Mouse (Mus musculus) layer of hippocampus, adult 9-11 months (tissue): ENCODE measurements around the gene Rorb.

Experiments
- DNase-seq: peaks from one replicate; pipeline ENCODE4 v3.0.0; 2022

Rorb gene

DNA sequence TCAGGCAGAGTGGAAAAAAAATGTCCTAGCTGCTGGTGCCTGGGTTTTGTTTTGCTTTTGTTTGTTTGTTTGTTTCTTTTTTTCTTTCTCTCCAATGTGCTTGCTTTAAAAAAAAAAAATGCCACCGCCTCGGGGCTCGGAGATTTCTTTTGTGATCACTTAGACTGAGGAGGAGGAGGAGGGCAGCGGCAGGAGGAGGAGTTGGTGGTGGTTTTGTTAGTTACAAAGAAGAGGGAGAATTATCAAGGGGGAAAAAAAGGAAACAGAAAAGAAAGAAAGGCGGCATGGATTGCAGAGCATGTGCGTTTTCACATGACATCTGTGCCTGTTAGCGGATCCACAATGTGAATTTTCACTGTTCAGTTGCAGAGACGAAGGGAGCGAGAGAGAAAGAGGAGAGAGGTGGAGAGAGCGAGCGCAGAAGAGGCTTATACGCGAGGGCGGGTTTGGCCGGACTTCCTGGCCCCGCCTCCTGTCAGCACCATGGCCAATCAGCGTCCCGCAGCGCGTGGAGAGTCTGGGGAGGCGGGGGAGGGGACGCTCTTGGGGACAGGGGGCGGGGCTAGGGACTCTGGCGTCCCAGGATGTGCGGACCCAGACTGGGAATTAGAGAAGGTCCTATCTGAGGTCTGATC is at the start of gene Rorb:
Rorb (minus strand) TSS at position 404 of the 635 bp plus-strand sequence.
- DNase-seq = peak; percentile 81

DNA sequence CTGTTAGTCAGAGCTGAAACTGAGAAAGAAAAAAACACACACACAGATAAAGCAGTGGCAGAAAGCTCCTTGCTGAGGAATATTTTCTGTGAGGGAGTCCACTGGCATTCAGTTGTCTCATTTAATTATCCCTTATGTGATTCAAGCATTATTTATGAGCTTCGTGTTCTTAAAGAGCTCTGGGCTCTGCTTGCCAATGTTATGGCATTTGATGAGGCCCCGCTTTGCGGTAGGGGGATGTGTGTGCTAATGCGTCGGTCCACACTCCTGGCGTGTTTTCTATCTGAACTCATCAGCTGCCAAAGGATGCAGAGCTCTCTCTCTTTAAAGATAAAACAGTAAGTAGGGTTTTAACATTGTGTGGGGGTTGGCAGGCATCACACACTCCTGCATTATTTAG is 37.9 kb upstream of the Rorb start:
- DNase-seq = peak; percentile 4

DNA sequence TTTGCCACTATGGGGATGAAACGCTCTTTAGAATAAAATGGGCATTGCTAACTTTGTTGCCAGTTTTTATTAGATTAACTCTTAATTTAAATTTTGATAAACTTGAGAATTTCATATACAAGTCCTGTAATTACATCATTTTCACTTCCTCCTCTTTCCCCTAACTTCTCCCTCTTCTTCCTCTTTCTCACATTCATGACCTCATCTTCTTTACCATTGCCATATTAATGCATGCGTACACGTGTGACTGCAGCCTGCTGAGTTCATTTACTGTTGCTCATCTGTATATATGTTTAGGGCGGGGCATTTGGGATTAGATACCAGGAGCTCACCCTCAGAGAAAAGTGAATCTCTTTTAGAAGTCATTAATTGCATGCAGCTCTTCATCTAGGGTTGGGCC is 33.5 kb upstream of the Rorb start:
- DNase-seq = no peak

DNA sequence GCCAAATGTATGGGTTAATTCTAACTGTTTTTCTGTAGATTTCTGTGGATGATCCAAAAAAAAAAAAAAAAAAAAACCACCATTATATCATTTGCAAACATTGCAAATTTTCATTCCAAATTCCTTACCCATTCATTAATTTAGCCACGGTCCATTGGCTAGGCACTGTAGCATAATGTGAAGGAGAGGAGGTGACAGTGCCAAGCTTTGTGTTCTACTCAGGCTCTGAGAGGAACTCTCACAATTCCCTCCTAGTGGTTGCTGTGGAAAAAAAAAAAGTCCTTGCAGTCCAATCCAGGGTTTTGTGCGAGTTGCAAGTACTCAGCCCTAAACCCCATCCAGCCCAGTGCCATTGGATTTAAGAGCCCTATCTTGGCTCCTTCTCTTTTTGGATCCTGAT is 25.9 kb upstream of the Rorb start:
- no peak for DNase-seq

DNA sequence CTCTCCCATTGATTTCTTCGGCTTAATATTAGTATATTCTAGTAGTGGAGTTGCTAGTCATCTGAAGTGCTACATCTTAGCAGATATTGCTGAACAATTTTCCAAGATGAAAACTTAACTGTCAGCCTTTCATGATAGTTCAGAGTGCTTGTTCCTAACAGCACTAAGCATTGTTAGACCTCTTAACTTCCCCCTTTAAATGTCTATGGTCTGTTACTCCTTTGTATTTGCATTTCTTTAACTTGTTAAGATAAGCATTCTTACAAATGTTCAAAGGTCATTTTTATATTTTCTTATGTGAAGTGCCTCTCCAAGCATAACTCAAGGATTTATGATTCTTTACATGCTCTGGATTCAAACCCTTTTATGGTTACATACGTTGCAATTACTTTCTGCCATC is 24.8 kb upstream of the Rorb start:
- DNase-seq = no peak

DNA sequence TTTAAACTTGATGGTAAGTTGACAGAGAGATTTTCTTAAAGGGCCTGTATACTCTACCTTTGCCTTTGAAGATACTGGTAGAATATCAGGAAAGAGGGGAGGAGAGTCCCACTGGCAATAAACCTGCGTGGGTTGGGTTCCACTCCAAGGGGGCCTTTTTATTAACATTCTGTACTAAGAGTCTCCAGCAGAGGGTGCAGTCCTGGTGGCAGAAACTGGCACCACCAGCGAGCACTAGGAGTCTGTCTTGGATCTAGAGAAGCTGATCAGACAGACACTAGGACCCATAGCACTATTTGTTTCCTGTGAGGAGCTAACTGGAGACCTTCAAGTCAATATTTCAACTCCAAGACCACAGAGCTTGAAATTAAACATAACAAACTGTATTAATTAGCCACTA is 11.3 kb upstream of the Rorb start:
- no peak for DNase-seq

DNA sequence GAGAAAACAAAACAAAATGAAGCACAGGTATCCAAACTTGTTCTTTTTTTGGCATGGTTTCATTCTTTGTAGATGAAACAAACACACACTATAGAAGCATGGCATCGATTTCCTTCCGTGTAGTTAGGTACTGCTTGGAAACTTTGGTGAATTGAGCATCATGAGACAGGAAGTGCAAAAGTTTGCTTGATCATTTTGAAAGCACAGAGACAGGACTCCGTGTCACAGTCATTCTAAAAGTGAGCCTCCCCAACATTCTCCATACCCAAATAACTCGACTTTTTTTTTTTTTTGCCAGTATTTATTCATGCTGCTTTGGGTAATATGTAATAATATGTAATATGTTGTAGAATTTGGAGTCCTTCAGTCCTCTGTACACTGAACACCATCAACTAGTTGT is 1.2 kb upstream of the Rorb start:
- no peak for DNase-seq

DNA sequence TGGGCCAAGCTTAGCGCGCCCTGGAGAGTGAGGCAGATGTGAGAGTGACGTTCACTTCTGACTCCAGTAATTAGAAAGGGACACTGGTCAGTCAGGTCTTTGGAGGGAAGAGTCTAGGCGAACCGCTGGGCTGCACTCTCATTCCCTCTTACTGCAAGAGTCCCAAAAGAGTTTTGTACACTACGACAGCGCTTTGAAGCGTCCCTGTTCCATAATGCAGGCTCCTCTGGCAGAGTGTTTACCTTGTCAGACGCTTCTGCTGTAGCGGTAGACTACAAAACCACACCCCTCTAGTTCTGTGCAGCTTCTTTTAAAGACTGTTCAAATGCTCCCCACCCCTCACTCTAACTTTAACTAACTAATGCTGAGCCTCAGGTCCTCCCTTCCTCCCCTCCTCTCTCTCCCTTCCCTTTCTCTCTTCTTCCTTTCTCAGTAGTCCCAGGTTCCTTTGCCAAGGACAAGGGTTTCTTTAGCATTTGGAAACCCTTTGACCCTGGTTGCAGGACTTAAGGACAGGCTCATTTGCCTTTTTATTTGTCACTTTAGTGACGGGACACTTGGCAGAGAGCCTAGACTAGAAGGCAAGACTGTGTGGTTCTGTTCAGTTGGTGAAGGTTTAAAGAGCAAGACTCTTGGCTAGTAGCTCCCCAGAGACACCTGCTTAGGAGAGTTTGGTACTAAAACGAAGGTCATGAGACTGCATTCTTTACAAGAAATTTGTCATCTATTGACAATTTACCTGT is 603 bp upstream of the Rorb start:
- no peak for DNase-seq

DNA sequence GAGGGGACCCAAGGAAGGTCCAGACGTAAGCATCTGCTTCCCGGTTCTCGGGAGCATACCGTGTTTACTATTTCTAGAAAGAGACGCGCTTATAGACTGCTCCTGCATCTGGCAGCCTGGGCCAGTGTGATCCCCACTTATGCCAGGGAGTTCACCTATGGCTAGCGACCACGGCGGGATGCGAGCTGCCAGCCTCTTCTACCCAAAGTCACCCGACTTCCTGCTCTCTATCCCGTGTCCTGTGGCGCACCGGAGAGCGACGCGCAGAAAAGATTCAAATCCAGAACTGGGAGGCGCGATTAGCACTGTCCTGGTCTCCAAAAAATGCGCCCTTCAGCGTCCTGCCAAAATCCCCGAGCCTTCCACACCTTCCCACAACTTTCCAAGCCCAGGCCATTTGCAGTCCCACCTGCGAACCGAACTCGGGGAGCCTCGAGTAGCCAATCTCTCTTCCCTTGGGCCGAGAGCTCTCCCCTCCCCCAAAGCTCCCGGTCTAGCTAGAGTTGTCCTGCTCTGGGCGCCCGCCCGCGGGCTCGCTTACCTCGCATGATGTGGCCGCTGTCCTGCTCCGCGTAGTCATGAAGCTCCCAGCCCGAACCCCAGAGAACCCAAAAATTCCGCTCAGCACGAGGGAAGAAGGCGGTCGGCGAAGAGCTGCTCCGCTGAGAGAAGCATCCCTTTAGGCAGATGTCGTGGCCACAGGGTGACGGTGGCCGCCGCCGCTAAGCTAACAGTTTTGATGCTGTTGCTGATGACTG is 806 bp downstream of the Rorb start:
- no peak for DNase-seq

DNA sequence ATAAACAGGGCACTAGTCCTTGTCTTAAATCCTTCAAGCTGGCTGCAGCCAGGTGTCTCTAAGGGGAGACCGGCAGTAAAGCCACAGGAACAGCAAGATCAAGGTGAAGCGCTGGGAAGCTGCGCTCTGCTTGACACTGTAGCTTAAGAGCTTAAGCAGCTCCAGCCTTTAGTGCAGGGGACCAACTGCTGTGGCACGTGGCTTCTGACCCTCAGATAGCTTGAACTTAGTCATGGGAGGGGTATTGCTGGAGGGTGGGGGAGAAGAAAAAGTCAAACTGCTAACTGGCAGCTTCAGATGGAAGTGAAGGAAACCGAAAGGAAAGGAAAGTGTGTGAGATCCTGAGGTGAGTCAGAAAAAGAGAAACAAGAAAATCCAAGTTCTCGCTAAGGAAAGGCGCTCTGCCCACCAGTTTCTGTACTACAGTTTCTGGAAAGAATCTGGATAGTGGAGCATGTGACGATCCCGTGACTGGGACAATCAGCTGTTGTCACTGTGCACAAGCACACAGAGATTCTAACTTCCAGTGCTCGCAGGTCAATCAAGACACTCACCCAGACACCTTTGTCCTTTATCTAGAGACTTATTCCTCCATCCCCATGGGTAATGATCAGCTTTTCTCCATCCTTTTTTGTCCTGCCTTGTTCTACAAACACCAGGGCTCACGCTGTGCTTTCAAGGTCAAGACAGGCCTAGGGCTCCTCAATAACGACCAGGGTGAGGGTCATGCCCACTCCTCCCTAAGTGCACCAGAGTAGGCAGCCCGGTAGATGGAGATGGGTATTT is 2.2 kb downstream of the Rorb start:
- DNase-seq = no peak

DNA sequence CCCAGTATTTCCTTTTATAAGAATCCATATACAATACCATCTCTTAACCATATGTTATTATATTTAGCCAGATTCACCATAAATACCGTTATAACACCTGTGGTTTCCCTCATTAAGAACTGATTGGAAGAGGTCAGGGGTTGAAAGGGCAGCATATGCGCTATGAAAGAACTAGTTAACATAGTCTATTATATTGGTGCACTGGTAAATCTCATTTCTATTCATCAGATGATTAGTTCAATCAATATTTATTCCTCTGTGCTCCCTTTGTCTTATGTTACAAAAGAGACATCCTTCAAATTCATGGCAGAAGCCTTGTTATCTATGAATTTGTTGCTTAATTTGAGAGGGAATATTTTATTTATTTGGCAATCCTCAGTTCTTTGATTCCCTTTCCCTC is 6.4 kb downstream of the Rorb start:
- no peak for DNase-seq

DNA sequence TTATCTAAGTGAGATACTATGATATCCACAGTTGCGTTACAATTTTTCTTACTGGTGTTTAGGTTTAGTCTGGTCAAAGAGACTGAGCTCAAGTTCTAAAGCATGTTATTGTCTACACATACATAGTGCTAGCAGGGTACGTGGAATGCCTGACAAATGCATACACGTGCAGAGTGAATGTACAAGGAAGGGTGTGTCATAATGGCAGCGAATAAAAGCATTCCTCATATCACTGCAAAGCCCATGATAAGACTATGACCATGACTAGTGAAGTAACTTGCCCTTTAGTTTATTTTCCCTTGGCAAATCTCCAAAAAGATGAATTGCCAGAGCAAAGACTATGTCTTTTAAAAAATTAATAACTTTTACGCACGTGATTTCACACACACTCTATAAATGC is 13.8 kb downstream of the Rorb start:
- no peak for DNase-seq

DNA sequence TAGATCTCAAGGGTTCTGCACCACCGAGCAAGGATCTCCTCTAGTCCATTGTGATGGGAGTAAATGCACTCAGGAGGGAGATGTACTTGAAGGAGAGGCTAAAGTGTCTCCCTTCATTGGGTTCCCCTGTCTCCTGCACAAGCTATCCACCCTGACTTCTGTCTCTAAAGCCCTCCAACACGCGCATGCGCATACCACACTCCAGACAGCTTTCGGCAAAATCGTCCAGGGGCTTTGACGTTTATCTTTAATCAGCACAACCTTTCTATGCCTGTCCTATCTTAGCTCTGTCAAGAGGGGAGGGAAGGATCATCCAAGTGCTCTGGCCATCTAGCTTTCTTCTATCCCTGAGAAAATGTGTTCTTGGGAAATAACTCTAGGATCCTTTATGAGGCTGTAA is 21.6 kb downstream of the Rorb start:
- no peak for DNase-seq

DNA sequence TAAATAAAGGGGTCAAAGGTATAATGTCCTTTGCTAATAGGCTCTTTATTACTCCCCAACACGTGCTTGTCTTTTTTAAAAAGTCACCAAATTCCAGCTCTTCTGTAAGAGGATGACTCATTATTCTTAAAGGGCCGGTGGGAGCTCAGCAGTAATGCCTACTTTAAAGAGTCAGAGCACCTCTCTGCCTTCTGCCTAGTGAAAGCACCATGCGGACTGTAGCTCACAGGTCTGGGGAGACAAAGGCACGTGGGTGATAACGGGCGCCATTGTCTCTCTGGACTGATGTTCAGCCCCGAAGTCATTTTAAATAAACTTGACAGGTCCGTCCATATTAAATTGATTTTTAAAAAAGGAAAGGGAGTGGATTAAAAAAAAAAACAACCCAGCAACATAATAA is 33.1 kb downstream of the Rorb start:
- no peak for DNase-seq

DNA sequence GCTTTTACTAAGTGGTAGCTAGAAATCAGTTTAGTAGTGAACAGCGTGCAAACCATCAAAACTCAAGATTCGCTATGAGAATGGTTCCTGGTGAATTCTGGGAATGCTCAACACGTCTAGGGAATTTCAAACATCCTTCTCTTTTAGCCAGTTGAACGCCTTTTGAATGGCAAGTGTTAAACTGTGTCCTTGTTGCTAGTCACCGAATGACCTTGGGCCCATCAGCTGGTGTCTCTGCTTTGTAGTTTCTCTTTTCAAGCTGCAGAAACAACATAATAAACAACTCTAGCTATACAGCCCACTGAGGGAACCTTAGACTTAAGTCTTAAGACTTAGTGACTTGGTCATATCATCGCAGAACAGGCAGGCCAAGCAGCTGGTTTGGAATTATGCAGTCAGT is 36.2 kb downstream of the Rorb start:
- no peak for DNase-seq

DNA sequence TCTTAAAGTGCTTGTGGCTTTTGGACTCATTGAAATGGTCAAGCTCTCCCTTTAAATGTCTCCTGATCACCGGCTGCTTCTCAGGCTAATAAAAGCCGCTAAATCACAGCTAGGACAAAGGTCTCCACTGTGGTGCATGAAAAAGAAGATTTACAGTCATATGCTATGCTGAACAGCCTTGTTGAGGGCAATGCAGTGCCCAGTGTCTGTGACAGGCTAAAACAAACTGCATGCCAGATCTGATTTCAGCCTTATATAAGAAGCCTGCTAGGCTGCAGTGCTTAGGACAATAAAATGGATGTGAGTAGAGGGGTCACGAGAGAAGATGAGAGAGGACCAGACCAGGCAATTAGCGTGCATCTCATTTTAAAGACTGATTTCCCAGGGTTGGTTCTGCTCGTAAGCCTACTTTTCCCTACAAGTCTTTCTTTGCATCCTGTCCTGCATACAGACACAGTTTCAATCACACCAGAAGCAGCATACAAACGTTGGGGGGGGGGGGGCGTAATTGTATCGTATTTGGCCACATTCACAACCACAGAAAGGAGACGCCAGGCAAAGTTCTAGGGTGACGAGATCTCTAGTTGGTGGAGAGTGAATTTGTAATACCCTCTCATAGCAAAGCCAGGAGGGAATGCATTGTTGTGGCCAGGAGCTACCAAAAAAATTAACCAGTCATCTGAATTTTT is 52.1 kb downstream of the Rorb start:
- no peak for DNase-seq

DNA sequence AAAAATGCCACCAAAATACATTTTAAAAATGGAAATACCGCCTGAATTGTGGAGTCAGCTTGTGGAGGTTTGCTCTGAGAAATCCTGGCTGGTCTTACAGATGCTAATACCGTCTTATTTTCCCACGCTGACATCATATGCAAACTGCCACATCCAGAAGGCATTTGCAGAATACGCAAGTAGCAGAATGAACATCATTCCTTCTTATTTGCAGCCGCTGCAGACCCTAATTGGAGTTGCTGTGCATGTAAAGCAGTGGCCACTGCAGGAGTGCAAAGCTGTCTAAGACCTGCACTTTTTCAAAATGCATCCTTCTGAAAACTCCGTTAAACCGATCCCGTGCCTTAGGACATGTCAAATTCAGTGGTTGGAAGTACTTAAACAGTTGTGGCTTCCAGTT is 52.8 kb downstream of the Rorb start:
- DNase-seq = no peak

DNA sequence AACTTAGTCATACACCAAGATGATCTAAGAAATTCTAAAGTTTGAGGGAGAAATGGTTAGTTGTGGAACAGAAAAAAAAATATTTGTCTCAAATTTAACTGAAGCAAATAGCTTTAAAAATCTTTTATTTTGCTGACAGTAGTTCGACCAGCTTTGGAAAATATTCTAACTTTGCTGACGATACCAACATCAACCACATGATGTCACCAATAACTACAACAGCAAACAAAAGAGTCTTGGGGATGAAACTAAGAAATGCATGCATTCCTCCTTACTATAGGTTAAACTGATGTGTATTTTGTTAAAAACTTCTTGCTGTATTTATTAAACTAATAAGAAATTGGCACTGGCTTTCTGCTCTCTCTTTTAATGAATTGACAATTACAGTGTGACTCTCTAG is 67.9 kb downstream of the Rorb start:
- no peak for DNase-seq

DNA sequence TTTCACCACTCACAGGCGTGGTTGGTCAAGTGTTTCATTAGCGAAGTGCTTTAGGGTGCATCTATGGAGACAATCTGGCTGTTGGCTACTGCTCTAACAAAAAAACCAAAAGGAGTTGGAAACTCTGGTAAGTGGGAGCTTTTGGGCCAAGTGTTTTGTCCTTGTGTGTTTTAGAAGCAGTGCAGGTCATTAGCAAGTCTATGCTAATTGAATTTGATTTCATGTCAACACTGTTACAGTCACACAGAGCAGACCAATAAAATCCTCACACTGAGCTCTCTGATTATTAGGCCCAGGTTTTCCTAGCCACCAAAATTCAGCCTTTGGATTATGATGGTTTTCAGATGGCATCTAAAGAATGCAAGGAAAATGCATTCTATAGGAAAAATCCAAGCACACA is 70.2 kb downstream of the Rorb start:
- DNase-seq = peak; percentile 3

DNA sequence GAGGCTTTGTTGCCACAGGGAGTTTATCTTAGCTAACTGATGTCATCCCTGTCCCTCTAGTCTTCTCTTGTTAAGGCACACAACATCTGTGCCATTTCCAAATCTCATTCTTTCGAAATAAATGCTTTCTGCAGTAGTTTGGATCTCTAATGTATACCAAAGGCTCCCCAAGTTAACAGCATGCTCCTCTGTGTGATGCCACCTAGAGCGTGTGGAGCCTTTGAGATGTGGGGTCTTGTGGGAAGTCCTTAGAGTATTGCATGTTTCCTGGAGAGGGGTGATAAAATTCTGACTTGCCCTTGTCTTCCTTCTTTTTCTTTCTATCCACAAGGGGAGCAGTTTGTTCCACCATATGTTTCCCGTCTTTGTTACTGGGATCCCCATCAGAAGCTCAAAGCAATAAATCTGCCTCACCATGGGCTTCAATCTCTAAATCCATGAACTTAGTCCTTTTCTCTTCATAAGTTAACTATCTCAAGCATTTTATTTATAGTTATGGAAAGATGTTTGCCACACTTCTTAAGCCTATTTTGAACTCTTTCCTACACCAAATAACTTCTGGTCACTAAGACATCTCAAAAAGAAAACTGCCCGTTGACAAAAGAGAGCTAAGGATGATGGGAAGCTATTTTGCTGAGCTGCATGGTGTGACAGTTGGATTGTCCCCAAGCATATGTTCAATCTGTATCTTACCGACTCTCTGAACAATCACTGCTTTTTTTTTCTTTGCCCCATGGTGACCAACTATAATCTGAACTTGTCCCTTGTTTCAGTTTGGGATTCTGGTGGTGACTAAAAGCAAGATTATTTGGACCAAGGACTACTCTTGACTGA is 76.3 kb downstream of the Rorb start:
- no peak for DNase-seq

DNA sequence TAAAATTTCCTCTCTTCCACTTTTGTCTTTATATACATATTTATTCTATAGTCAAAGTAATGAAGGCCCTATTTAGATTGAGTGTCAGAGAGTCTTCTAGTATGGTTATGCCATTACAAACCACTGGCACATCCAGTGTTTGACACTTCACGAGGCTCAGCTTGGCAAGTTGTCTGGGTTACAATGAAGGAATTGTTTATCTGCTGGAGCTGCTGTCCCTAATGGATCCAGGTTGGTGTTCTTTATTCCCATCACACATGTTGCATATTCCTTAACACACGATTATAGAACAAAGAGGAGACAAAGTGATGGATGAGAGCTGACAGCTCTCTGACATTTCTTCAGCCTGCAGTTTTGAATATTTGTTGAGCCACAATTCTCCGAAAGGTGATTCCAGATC is 77.0 kb downstream of the Rorb start:
- no peak for DNase-seq

DNA sequence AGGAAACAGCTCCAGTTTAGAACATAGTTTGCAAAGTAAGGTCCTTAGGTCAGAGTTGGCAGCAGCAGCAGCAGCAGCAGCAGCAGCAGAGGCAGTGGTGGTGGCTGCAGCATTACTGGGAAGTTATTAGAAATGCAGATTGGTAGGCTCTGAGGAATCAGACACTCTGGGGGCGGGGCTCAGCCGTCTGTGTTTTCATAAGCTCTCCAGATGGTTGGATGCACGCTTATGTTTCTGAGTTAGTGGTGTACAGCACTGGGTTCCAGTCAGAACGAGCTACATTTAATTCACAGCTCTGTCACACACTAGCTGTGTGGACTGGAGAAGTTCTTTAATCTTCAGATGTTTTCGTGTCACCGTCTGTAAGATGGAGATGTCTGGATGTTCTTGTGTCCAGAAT is 105.9 kb downstream of the Rorb start:
- DNase-seq = peak; percentile 74
